Comparison of ENCODE assay signal across 10 mouse cellular contexts in genomic region chr5:132673599-132674305, GRCm38 (mm10).
DNase-seq lines count a peak whose midpoint lies in the region; ATAC-seq and TF ChIP-seq lines count a peak whose summit lies in the region.
"Had no signal": no experiment of that assay in that cellular context is flagged by ENCODE, and none has a peak within 500 bp of the region (broad histone marks: within the 10 kb centered on the region; RNA-seq: fewer than 3 reads in every experiment).

No protein-coding gene starts in this region.

- H3K27ac ChIP-seq in kidney, embryonic 16.5 days (ENCODE audit: low read length): no peak overlapping the region
- no peak overlapping the region for H3K27ac ChIP-seq in kidney, adult 2 months (ENCODE audit: insufficient read depth, low read depth, low read length)
- no peak overlapping the region for H3K27ac ChIP-seq in midbrain, embryonic 14.5 days (replicated peaks; ENCODE audit: low read depth, low read length)
- no peak overlapping the region for H3K27ac ChIP-seq in midbrain, embryonic 13.5 days
- H3K27ac ChIP-seq in limb, embryonic 10.5 days: no peak overlapping the region
- H3K27ac ChIP-seq: limb, embryonic 12.5 days had no signal

- H3K4me2 ChIP-seq in kidney, embryonic 16.5 days (replicated peaks; ENCODE audit: low read depth, low read length): no peak overlapping the region
- H3K4me2 ChIP-seq in midbrain, embryonic 14.5 days (ENCODE audit: low read length): no peak overlapping the region
- H3K4me2 ChIP-seq in midbrain, embryonic 13.5 days (replicated peaks): no peak overlapping the region
- H3K4me2 ChIP-seq: limb, embryonic 12.5 days had no signal

- no peak for TF ChIP-seq CTCF in kidney, adult 2 months (conservative IDR thresholded peaks at IDR 0.05; ENCODE audit: insufficient read depth, insufficient read length, low read depth, low read length)

- TF ChIP-seq POLR2A in kidney, adult 2 months (IDR thresholded peaks at IDR 0.05; ENCODE audit: low read depth, low read length): no peak

- H3K27me3 ChIP-seq in kidney, embryonic 16.5 days (ENCODE audit: insufficient read depth, low read length): peaks cover 8% of the 10 kb centered on the region; the same call in 1 of the 2 replicates
- H3K27me3 ChIP-seq in kidney, adult 2 months (replicated peaks; ENCODE audit: control insufficient read depth, insufficient read depth, low read length): no peaks in the 10 kb centered on the region
- H3K27me3 ChIP-seq in midbrain, embryonic 14.5 days (ENCODE audit: control insufficient read depth, insufficient read depth, low read length): no peaks in the 10 kb centered on the region
- H3K27me3 ChIP-seq in midbrain, embryonic 13.5 days: peaks cover 15% of the 10 kb centered on the region
- no peaks in the 10 kb centered on the region for H3K27me3 ChIP-seq in limb, embryonic 10.5 days (ENCODE audit: low read depth, poor library complexity, severe bottlenecking)
- H3K27me3 ChIP-seq: limb, embryonic 12.5 days had no signal

- no peak overlapping the region for H3K9ac ChIP-seq in kidney, embryonic 16.5 days (replicated peaks; ENCODE audit: low read length)
- H3K9ac ChIP-seq in midbrain, embryonic 14.5 days (replicated peaks; ENCODE audit: low read length): no peak overlapping the region; the same call in 1 of the 2 replicates
- no peak overlapping the region for H3K9ac ChIP-seq in midbrain, embryonic 13.5 days (replicated peaks)
- H3K9ac ChIP-seq: limb, embryonic 12.5 days had no signal

- peak; percentile 69; the same call in 1 of the 2 replicates for ATAC-seq in kidney, embryonic 16.5 days (ENCODE audit: low FRiP score, low TSS enrichment)
- no peak for ATAC-seq in midbrain, embryonic 14.5 days (ENCODE audit: low FRiP score, low TSS enrichment)
- no peak for ATAC-seq in midbrain, embryonic 13.5 days

- no peaks in the 10 kb centered on the region for H3K36me3 ChIP-seq in kidney, embryonic 16.5 days (ENCODE audit: insufficient read depth, low read length)
- H3K36me3 ChIP-seq in kidney, adult 2 months (ENCODE audit: control insufficient read depth, insufficient read depth, low read length): no peaks in the 10 kb centered on the region
- H3K36me3 ChIP-seq in midbrain, embryonic 14.5 days (ENCODE audit: control insufficient read depth, insufficient read depth, low read length): no peaks in the 10 kb centered on the region
- no peaks in the 10 kb centered on the region for H3K36me3 ChIP-seq in midbrain, embryonic 13.5 days
- H3K36me3 ChIP-seq in limb, embryonic 10.5 days: no peaks in the 10 kb centered on the region
- H3K36me3 ChIP-seq: G1E; limb, embryonic 12.5 days had no signal

- H3K4me3 ChIP-seq in kidney, embryonic 16.5 days (ENCODE audit: low read length): no peak overlapping the region
- no peak overlapping the region for H3K4me3 ChIP-seq in kidney, adult 2 months (ENCODE audit: insufficient read depth, low read depth, low read length)
- H3K4me3 ChIP-seq in midbrain, embryonic 14.5 days (replicated peaks; ENCODE audit: low read depth, low read length): no peak overlapping the region
- no peak overlapping the region for H3K4me3 ChIP-seq in midbrain, embryonic 13.5 days (replicated peaks)
- no peak overlapping the region for H3K4me3 ChIP-seq in limb, embryonic 10.5 days
- H3K4me3 ChIP-seq: limb, embryonic 12.5 days had no signal

- H3K9me3 ChIP-seq in kidney, embryonic 16.5 days (ENCODE audit: low read length): no peaks in the 10 kb centered on the region
- no peaks in the 10 kb centered on the region for H3K9me3 ChIP-seq in midbrain, embryonic 14.5 days (ENCODE audit: control insufficient read depth, low read length)
- H3K9me3 ChIP-seq in midbrain, embryonic 13.5 days: no peaks in the 10 kb centered on the region
- H3K9me3 ChIP-seq in limb, embryonic 10.5 days (replicated peaks): no peaks in the 10 kb centered on the region
- H3K9me3 ChIP-seq: limb, embryonic 12.5 days had no signal

- DNase-seq in adrenal gland, postnatal 14 days: peak; percentile 25
- DNase-seq in adrenal gland, postnatal 25 days: no peak
- no peak for DNase-seq in kidney, adult 2 months
- peak; percentile 57 for DNase-seq in midbrain, embryonic 14.5 days
- peak; percentile 41 for DNase-seq in limb, embryonic 10.5 days (ENCODE audit: low spot score)
- no peak for DNase-seq in testis, postnatal 10 days (ENCODE audit: low spot score)

- H3K4me1 ChIP-seq in kidney, embryonic 16.5 days (ENCODE audit: insufficient read depth, low read length): 0 out of 2 replicates have a peak, but pooled peaks cover 13% of the 10 kb centered on the region
- H3K4me1 ChIP-seq in kidney, adult 2 months (ENCODE audit: control insufficient read depth, insufficient read depth, low read length): no peaks in the 10 kb centered on the region
- peaks cover 5% of the 10 kb centered on the region; the same call in 1 of the 2 replicates for H3K4me1 ChIP-seq in midbrain, embryonic 14.5 days (ENCODE audit: control insufficient read depth, insufficient read depth, low read length)
- H3K4me1 ChIP-seq in midbrain, embryonic 13.5 days (replicated peaks): peaks cover 13% of the 10 kb centered on the region
- H3K4me1 ChIP-seq in limb, embryonic 10.5 days: peaks cover 10% of the 10 kb centered on the region
- H3K4me1 ChIP-seq: limb, embryonic 12.5 days had no signal

- whole genome bisulfite sequencing in kidney, embryonic 16.5 days: 9% methylated on average over 6 of the region's 6 CpGs
- WGBS in kidney, adult 2 months: 15% methylated on average over 6 of the region's 6 CpGs
- WGBS in midbrain, embryonic 14.5 days: 12% methylated on average over 6 of the region's 6 CpGs
- 14% methylated on average over 6 of the region's 6 CpGs for WGBS in midbrain, embryonic 13.5 days
- WGBS in limb, embryonic 10.5 days: 46% methylated on average over 6 of the region's 6 CpGs

Comparison
In these comparisons a context has a peak if more than half of its experiments do, and no peak if none do; other contexts are left out.
1. DNase-seq: peak in adrenal gland, postnatal 14 days (single experiment), midbrain, embryonic 14.5 days (single experiment) and limb, embryonic 10.5 days (single experiment); none in adrenal gland, postnatal 25 days (single experiment), kidney, adult 2 months (single experiment) and testis, postnatal 10 days (single experiment).